ENCODE assay signal across 31 mouse cellular contexts in genomic region chr1:156422856-156423255, GRCm38 (mm10). TPM values are rescaled to one million over a fixed set of nuclear protein-coding genes. Genes with fewer than 3 reads are reported as not detected.
"Had no signal": no experiment of that assay in that cellular context is flagged by ENCODE, and none has a peak within 500 bp of the region (broad histone marks: within the 10 kb centered on the region; RNA-seq: fewer than 3 reads in every experiment).

No protein-coding gene starts in this region.

- H3K4me3 ChIP-seq: heart, adult 2 months; heart, embryonic 13.5 days; heart, embryonic 15.5 days; hindbrain, embryonic 13.5 days; hindbrain, embryonic 15.5 days; kidney, embryonic 15.5 days; limb, embryonic 13.5 days; limb, embryonic 15.5 days; liver, embryonic 12.5 days had no signal

- DNase-seq: gastrocnemius, postnatal 14 days; gastrocnemius, postnatal 36 days; heart, adult 2 months; heart, postnatal 14 days; heart, postnatal 36 days; kidney, adult 11 months; kidney, adult 2 months; kidney, adult 9 months; kidney, postnatal 14 days; kidney, postnatal 36 days; layer of hippocampus, adult 9-11 months; layer of hippocampus, postnatal 36 days; left cerebral cortex, postnatal 4 days had no signal

- H3K4me1 ChIP-seq: limb, embryonic 13.5 days; limb, embryonic 15.5 days had no signal

- H3K27me3 ChIP-seq: heart, embryonic 13.5 days; heart, embryonic 15.5 days; hindbrain, embryonic 13.5 days; hindbrain, embryonic 15.5 days; kidney, embryonic 15.5 days; limb, embryonic 13.5 days; limb, embryonic 15.5 days; liver, embryonic 12.5 days had no signal

- H3K36me3 ChIP-seq: heart, embryonic 15.5 days; hindbrain, embryonic 15.5 days; limb, embryonic 15.5 days; liver, embryonic 12.5 days had no signal

- H3K27ac ChIP-seq: heart, adult 2 months; heart, embryonic 13.5 days; heart, embryonic 15.5 days; hindbrain, embryonic 13.5 days; hindbrain, embryonic 15.5 days; hindbrain, postnatal 0 days; kidney, embryonic 15.5 days; kidney, postnatal 0 days; limb, embryonic 13.5 days; limb, embryonic 15.5 days; liver, embryonic 12.5 days; liver, embryonic 14.5 days had no signal

- ATAC-seq: hindbrain, postnatal 0 days; intestine, embryonic 16.5 days; liver, embryonic 12.5 days had no signal

RNA-seq across cellular contexts. Expression of gene Axdnd1, which starts 1.9 kb away (rescaled TPM):
- total RNA-seq: gastrocnemius, adult 18-20 months; gastrocnemius, adult 8-10 months; gastrocnemius, postnatal 14 days; heart, adult 2 months; heart, postnatal 36 days; hematopoietic stem cell, adult 5-6 weeks; liver, adult 2 months had no signal
- polyA plus RNA-seq: heart, adult 2 months; heart, postnatal 0 days; kidney, adult 2 months; large intestine, adult 2 months; liver, adult 2 months; liver, embryonic 12.5 days had no signal
